In the genomic region with DNA sequence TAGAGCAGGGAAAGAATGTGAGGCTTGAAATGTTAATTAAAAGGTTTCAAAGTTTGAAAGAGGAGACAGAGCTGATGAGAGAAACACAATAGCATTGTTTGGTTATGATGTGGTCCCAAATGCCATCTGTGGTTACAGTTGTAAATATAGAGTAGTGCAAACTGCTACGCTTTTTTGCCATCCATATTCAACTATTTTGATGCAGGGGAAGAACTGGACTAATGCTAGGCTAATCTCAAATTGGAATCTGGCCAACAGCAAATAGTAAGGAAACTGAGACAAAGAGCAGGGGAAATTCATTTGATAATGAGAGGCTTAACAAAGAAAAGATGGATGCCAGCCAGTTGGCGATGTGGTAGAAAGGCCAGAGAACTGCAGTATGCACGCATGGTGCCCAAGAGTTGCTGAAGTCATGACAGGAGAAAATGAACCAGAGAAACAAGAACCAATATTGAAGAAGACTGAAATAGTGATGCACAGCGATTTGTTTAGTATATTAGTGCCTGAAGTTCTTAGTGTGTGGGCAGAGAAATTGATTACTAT, we compare ENCODE assay signal across 16 mouse cellular contexts.
"Had no signal": no experiment of that assay in that cellular context is flagged by ENCODE, and none has a peak within 500 bp of the region (broad histone marks: within the 10 kb centered on the region; RNA-seq: fewer than 3 reads in every experiment).

No protein-coding gene starts in this region.

- H3K4me1 ChIP-seq: liver, embryonic 15.5 days; midbrain, embryonic 13.5 days; neural tube, embryonic 15.5 days had no signal

- H3K36me3 ChIP-seq: limb, embryonic 12.5 days; liver, embryonic 15.5 days; midbrain, embryonic 13.5 days; neural tube, embryonic 15.5 days had no signal

- H3K9ac ChIP-seq: limb, embryonic 12.5 days; liver, embryonic 15.5 days; midbrain, embryonic 13.5 days; neural tube, embryonic 15.5 days had no signal

- H3K4me3 ChIP-seq: limb, embryonic 12.5 days; liver, embryonic 15.5 days; midbrain, embryonic 13.5 days; myocyte; neural tube, embryonic 15.5 days had no signal

- H3K27ac ChIP-seq: kidney, postnatal 0 days; limb, embryonic 12.5 days; liver, embryonic 15.5 days; macrophage; midbrain, embryonic 13.5 days; neural tube, embryonic 15.5 days had no signal

- H3K4me2 ChIP-seq: limb, embryonic 12.5 days; liver, embryonic 15.5 days; midbrain, embryonic 13.5 days; neural tube, embryonic 15.5 days had no signal

- H3K9me3 ChIP-seq: limb, embryonic 12.5 days; liver, embryonic 15.5 days; midbrain, embryonic 13.5 days; neural tube, embryonic 15.5 days had no signal

- DNase-seq: kidney, adult 9 months; kidney, postnatal 36 days; layer of hippocampus, adult 9-11 months; layer of hippocampus, postnatal 36 days; lung, adult 2 months; right cerebral cortex, adult 18-20 months; right cerebral cortex, postnatal 25 days; thymus, postnatal 36 days had no signal

- ATAC-seq: lung, postnatal 0 days; midbrain, embryonic 13.5 days had no signal

- H3K27me3 ChIP-seq: liver, embryonic 15.5 days; midbrain, embryonic 13.5 days; neural tube, embryonic 15.5 days had no signal
